Mouse (Mus musculus) spleen, postnatal 14 days (tissue): ENCODE measurements around the gene Marcksl1.

Source experiments
- DNase-seq, 2 experiments: peaks; one replicate each; pipeline ENCODE4 v3.0.0; 2021 to 2022; ENCODE audit warnings: low spot score in 2 of 2

Marcksl1 gene

DNA sequence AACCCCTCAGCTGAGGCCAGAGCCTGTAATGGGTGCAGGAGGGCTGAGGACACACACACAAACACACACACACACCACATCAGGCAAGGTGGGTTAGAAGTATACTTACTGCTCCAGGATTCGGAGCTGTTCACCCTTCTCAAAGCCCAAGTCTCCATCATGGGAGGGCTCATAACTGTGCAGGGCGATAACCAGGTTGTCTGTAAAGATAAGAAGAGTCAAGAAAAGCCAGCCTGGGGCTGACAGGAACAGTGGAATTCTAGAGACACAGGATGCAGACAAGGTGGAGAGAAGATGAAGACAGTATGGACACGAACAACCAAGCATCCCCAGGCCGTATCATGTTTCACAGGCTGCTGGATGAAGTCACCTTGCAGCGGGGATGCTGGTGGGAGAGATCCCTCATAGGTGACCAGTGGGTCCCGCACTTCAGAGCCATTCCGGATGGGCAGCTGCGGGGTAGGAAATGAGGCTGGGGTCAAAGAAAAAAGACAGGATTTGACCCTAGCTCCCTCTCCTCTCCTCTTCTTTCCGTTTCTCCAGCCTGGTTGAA is 44.0 kb downstream of the Marcksl1 start:
- DNase-seq, result no peak

DNA sequence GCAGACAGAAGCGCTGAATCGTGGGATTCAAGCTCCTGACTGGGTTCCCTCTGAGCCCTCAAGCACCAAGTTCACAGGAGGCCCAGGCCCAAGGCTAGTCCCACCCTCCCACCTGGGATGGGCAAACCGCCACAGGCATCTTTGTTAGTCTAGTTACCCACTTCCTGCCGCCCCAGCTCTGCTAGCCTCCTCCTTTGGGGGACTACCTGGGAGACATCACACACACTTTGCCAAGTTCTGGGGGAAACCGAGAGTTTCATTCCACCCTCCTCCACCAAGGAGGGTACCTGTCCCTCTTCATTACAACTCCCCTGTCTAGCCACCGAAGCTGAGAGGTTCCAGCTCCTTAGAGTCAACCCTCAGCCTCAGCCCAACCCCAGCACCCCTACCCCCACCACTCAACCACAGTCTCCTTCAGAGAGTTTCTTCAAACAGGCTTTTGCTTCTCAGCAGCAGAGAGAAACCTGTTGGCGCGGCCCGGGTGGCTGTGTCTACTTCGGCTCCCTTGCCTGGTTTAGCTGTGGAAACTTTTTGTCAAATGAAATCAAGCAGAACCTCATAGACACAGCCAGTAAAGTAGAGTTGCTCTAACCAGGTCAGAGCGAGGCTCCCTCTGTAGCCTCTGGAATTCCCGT is 45.1 kb downstream of the Marcksl1 start:
- DNase-seq, result no peak

DNA sequence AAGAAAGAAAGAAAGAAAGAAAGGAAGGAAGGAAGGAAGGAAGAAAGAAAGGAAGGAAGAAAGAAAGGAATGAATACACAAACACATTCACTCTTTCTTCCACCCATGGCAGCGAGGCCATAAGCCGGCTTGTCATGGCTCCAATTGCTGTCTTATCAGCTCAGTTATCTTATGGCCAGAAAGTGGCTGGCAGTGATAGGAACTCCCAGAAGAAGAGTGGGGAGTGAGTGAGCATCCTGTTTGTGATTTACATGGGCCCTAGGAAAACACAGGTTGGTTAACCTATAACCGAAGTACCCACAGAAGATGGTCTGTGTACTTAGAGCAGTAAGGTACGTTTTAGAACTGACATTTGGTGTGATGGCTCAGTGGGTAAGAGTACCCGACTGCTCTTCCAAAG is 47.8 kb downstream of the Marcksl1 start:
- no peak for DNase-seq

DNA sequence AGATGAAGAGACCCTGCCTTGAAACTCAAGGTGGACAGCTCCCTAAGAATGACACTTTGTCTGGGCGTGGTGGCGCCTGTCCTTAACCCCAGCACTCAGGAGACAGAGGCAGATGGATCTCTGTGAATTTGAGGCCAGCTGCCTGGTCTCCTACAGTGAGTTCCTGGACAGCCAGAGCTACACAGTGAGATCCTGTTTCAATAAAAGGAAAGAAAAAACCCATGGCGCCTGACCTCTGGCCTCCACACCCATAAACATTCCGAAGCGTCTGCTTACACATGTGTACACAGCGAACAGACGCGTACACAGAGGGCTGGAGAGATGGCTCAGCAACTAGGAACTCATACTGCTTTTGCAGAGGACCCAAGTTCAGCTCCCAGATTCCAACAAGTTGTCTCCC is 50.3 kb downstream of the Marcksl1 start:
- DNase-seq, result no peak

DNA sequence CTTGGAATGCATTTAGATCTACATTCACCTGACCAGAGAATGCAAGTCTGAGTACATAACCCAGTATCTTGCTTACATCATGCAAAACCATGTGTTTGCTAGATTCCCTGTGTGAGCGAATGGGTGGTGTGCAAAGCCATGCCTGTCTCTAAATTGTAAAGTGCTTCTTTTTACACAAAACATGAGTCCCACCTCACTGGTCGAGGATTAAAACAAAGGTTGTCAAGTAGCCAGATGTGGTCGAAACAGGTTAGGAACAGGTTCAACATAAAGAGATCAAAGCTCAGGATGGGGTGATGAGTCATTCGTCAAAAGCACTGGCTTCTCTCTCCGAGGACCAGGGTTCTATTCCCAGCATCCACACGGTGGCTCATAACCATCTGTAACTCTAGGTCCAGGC is 51.8 kb downstream of the Marcksl1 start:
- DNase-seq, result no peak
